In the genomic region with DNA sequence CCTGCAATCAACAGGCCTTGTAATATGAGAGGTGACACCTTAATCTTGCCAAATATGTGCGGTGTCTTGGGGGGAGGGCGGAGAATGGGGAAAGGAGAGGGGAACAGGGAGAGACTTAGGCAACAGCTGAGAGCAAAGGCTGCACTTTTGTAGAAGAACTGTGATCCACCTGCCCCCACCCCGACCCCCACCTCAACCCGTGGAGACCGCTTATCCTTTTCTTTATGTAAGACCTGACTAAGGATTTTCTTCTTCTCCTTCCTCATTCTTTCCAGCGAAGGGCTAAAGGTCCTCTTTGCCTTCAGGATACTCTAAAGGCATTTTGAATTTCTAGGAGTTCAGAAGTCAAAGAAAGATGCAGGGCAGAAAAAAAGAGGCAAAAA, we compare ENCODE assay signal across 8 mouse cellular contexts. TPM values are rescaled to one million over a fixed set of nuclear protein-coding genes. Genes with fewer than 3 reads are reported as not detected.
DNase-seq lines count a peak whose midpoint lies in the region; ATAC-seq and TF ChIP-seq lines count a peak whose summit lies in the region.
"Had no signal": no experiment of that assay in that cellular context is flagged by ENCODE, and none has a peak within 500 bp of the region (broad histone marks: within the 10 kb centered on the region; RNA-seq: fewer than 3 reads in every experiment).

No protein-coding gene starts in this region.

- no peak for DNase-seq in liver, embryonic 11.5 days (ENCODE audit: low spot score)
- DNase-seq in liver, postnatal 0 days = no peak
- no peak for DNase-seq in forebrain, embryonic 14.5 days (ENCODE audit: low spot score)
- no peak for DNase-seq in limb, embryonic 10.5 days (ENCODE audit: low spot score)
- DNase-seq in cerebellum, adult 9-11 months = no peak

- ATAC-seq in liver, embryonic 11.5 days (replicated peaks; ENCODE audit: low FRiP score) = no peak
- ATAC-seq in liver, postnatal 0 days = no peak
- no peak for ATAC-seq in forebrain, embryonic 14.5 days
- ATAC-seq in stomach, embryonic 14.5 days (ENCODE audit: insufficient number of reproducible peaks, insufficient read depth, low FRiP score, low read depth) = no peak
- ATAC-seq in erythroid progenitor cell, adult 5-6 weeks (replicated peaks; ENCODE audit: low FRiP score, poor library complexity, severe bottlenecking) = no peak

- H3K9me3 ChIP-seq in liver, embryonic 11.5 days (ENCODE audit: control insufficient read depth, low read length) = no peaks in the 10 kb centered on the region
- no peaks in the 10 kb centered on the region for H3K9me3 ChIP-seq in liver, postnatal 0 days (ENCODE audit: low read length)
- no peaks in the 10 kb centered on the region for H3K9me3 ChIP-seq in forebrain, embryonic 14.5 days (replicated peaks; ENCODE audit: control insufficient read depth, low read length)
- no peaks in the 10 kb centered on the region for H3K9me3 ChIP-seq in limb, embryonic 10.5 days (replicated peaks)
- no peaks in the 10 kb centered on the region for H3K9me3 ChIP-seq in stomach, embryonic 14.5 days (ENCODE audit: control insufficient read depth, low read depth, low read length)

- no peak overlapping the region for H3K27ac ChIP-seq in liver, embryonic 11.5 days (ENCODE audit: low read depth, low read length)
- no peak overlapping the region for H3K27ac ChIP-seq in liver, postnatal 0 days (ENCODE audit: low read depth)
- no peak overlapping the region for H3K27ac ChIP-seq in forebrain, embryonic 14.5 days (ENCODE audit: low read depth, low read length)
- peak overlapping the region; percentile 91 for H3K27ac ChIP-seq in limb, embryonic 10.5 days
- peak overlapping the region; percentile 48; the same call in 1 of the 2 replicates for H3K27ac ChIP-seq in stomach, embryonic 14.5 days (ENCODE audit: low read length)

- H3K4me2 ChIP-seq in liver, embryonic 11.5 days = peak overlapping the region; percentile 64
- no peak overlapping the region for H3K4me2 ChIP-seq in liver, postnatal 0 days (ENCODE audit: low read depth, low read length)
- peak overlapping the region; percentile 52 for H3K4me2 ChIP-seq in forebrain, embryonic 14.5 days (ENCODE audit: low read length)
- peak overlapping the region; percentile 87 for H3K4me2 ChIP-seq in stomach, embryonic 14.5 days (replicated peaks; ENCODE audit: low read depth, low read length)

- TF ChIP-seq EP300 in liver, postnatal 0 days (IDR thresholded peaks at IDR 0.05; ENCODE audit: low read depth) = no peak

- peak overlapping the region; percentile 7 for H3K4me3 ChIP-seq in liver, embryonic 11.5 days (ENCODE audit: low read depth, low read length)
- no peak overlapping the region for H3K4me3 ChIP-seq in liver, postnatal 0 days (ENCODE audit: low read depth, low read length)
- H3K4me3 ChIP-seq in forebrain, embryonic 14.5 days (ENCODE audit: low read depth, low read length) = 0 out of 2 replicates have a peak overlapping the region, but pooled peaks have one; percentile 16
- H3K4me3 ChIP-seq in limb, embryonic 10.5 days = peak overlapping the region; percentile 68
- H3K4me3 ChIP-seq in stomach, embryonic 14.5 days (ENCODE audit: low read depth, low read length) = peak overlapping the region; percentile 53; the same call in 1 of the 2 replicates

- no peak for TF ChIP-seq CTCF in liver, postnatal 0 days (IDR thresholded peaks at IDR 0.05; ENCODE audit: low read depth)

- H3K9ac ChIP-seq in liver, embryonic 11.5 days (ENCODE audit: low read depth, low read length) = no peak overlapping the region
- H3K9ac ChIP-seq in liver, postnatal 0 days (replicated peaks) = no peak overlapping the region
- H3K9ac ChIP-seq in forebrain, embryonic 14.5 days (ENCODE audit: low read length) = no peak overlapping the region
- no peak overlapping the region for H3K9ac ChIP-seq in stomach, embryonic 14.5 days (replicated peaks; ENCODE audit: low read depth, low read length)

- H3K4me1 ChIP-seq in liver, embryonic 11.5 days (replicated peaks; ENCODE audit: control insufficient read depth, insufficient read depth, low read length) = no peaks in the 10 kb centered on the region
- no peaks in the 10 kb centered on the region for H3K4me1 ChIP-seq in liver, postnatal 0 days (ENCODE audit: insufficient read depth)
- H3K4me1 ChIP-seq in forebrain, embryonic 14.5 days (ENCODE audit: control insufficient read depth, insufficient read depth, low read length) = peaks cover 24% of the 10 kb centered on the region
- H3K4me1 ChIP-seq in limb, embryonic 10.5 days = peaks cover 61% of the 10 kb centered on the region
- peaks cover 12% of the 10 kb centered on the region for H3K4me1 ChIP-seq in stomach, embryonic 14.5 days (ENCODE audit: control insufficient read depth, insufficient read depth, low read length)

- WGBS in liver, embryonic 11.5 days = 9% methylated on average over 6 of the region's 6 CpGs
- 6% methylated on average over 6 of the region's 6 CpGs for WGBS in liver, postnatal 0 days (ENCODE audit: insufficient replicate concordance)
- WGBS in forebrain, embryonic 14.5 days = 4% methylated on average over 6 of the region's 6 CpGs
- WGBS in limb, embryonic 10.5 days = 2% methylated on average over 6 of the region's 6 CpGs
- 6% methylated on average over 6 of the region's 6 CpGs for WGBS in stomach, embryonic 14.5 days

- H3K27me3 ChIP-seq in liver, embryonic 11.5 days (replicated peaks; ENCODE audit: control insufficient read depth, insufficient read depth, low read length) = peaks cover 54% of the 10 kb centered on the region
- H3K27me3 ChIP-seq in liver, postnatal 0 days (ENCODE audit: insufficient read depth, low read length) = peaks cover 54% of the 10 kb centered on the region
- peaks cover 44% of the 10 kb centered on the region for H3K27me3 ChIP-seq in forebrain, embryonic 14.5 days (replicated peaks; ENCODE audit: control insufficient read depth, insufficient read depth, low read length)
- H3K27me3 ChIP-seq in limb, embryonic 10.5 days (ENCODE audit: low read depth, poor library complexity, severe bottlenecking) = 0 out of 2 replicates have a peak, but pooled peaks cover 3% of the 10 kb centered on the region
- H3K27me3 ChIP-seq in stomach, embryonic 14.5 days (ENCODE audit: control insufficient read depth, insufficient read depth, low read length) = no peaks in the 10 kb centered on the region

- H3K36me3 ChIP-seq in liver, embryonic 11.5 days (ENCODE audit: control insufficient read depth, insufficient read depth, low read length) = no peaks in the 10 kb centered on the region
- H3K36me3 ChIP-seq in liver, postnatal 0 days (replicated peaks; ENCODE audit: insufficient read depth, low read length) = no peaks in the 10 kb centered on the region
- no peaks in the 10 kb centered on the region for H3K36me3 ChIP-seq in forebrain, embryonic 14.5 days (ENCODE audit: control insufficient read depth, insufficient read depth, low read length)
- H3K36me3 ChIP-seq in limb, embryonic 10.5 days = no peaks in the 10 kb centered on the region
- no peaks in the 10 kb centered on the region for H3K36me3 ChIP-seq in stomach, embryonic 14.5 days (ENCODE audit: control insufficient read depth, insufficient read depth, low read length)

RNA-seq across cellular contexts. Expression of gene Ntf3, which starts 0.5 kb away (rescaled TPM):
- polyA plus RNA-seq in liver, embryonic 11.5 days (2014; fragmentation: Nextera tagmentation; extraction: Ambion mirVana) = 6.1 and 6.2 TPM in 2 replicates
- polyA plus RNA-seq in liver, postnatal 0 days (2015; fragmentation: Nextera tagmentation; extraction: Ambion mirVana) = 0.33 and 0.49 TPM in 2 replicates
- 3.4 and 4.2 TPM in 2 replicates for polyA plus RNA-seq in forebrain, embryonic 14.5 days (2014; fragmentation: Nextera tagmentation; extraction: Ambion mirVana)
- polyA plus RNA-seq in limb, embryonic 10.5 days (2016; fragmentation: Nextera tagmentation; extraction: Ambion mirVana) = 13.7 and 22.9 TPM in 2 replicates
- 13.8 and 15.8 TPM in 2 replicates for polyA plus RNA-seq in stomach, embryonic 14.5 days (2014; fragmentation: Nextera tagmentation; extraction: Ambion mirVana)
- total RNA-seq in erythroid progenitor cell, adult 5-6 weeks (2015; ENCODE audit: low replicate concordance) = not detected in 2 replicates
- not detected in 2 replicates for total RNA-seq in erythroid progenitor cell, adult 5-6 weeks (2017; ENCODE audit: low replicate concordance)
- total RNA-seq: neutrophil, adult 5-6 weeks had no signal

Comparison
In these comparisons a context has a peak if more than half of its experiments do, and no peak if none do; other contexts are left out.
1. H3K27ac ChIP-seq: peak in limb, embryonic 10.5 days (single experiment) and stomach, embryonic 14.5 days (single experiment); none in liver, embryonic 11.5 days (single experiment), liver, postnatal 0 days (single experiment) and forebrain, embryonic 14.5 days (single experiment).